Comparison of ENCODE assay signal across 8 mouse cellular contexts in the genomic region with DNA sequence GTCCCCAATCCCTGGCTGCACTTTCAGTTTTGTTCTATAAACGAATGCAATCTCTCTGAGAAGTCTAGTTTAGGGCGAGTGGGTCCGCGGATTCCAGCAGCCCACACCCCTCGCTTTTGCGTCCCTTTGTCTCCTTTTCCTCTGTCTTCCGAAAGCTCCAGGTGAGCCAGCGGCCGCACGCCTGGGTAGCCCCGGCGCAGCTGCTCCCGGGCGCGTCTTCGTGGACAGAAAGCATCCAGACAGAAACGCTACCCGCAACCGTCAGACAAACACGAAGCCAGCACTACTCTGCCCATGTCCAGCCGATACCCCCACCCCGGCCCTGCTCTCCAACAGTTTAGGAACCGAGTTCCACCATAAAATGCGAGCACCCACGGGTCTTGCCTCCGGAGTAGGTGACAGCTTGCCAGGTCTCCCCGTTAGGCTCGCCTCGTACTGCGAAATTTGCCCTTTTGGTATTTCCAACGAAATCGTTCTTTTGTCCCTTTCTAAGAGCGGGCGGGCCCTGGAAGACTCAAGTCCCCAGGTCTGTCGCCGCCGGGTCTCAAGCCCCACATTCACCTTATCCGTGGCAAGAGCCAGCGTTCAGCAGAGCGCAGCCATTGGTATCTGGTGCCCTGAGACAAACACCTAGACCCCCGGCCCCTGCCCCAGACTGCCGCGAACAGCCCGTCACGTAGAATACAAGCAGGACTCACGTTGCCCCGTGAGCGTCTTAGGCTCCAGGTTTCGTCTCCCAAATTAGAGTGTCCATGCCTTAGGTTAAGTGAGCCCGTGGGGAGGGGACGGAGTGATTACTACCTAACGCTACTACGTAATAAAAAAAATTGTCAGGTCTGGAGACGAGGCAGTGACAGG. TPM values are rescaled to one million over a fixed set of nuclear protein-coding genes. Genes with fewer than 3 reads are reported as not detected.
DNase-seq lines count a peak whose midpoint lies in the region; ATAC-seq lines count a peak whose summit lies in the region.
"Had no signal": no experiment of that assay in that cellular context is flagged by ENCODE, and none has a peak within 500 bp of the region (broad histone marks: within the 10 kb centered on the region; RNA-seq: fewer than 3 reads in every experiment).

No protein-coding gene starts in this region.

- H3K36me3 ChIP-seq in forebrain, embryonic 12.5 days (replicated peaks), result no peaks in the 10 kb centered on the region
- H3K36me3 ChIP-seq in intestine, embryonic 14.5 days (ENCODE audit: control insufficient read depth, insufficient read depth, low read length), result no peaks in the 10 kb centered on the region
- no peaks in the 10 kb centered on the region for H3K36me3 ChIP-seq in lung, embryonic 16.5 days (ENCODE audit: control insufficient read depth, insufficient read depth, low read length)

- peak overlapping the region; percentile 29 for H3K9ac ChIP-seq in forebrain, embryonic 12.5 days
- H3K9ac ChIP-seq in intestine, embryonic 14.5 days (ENCODE audit: low read length), result no peak overlapping the region
- no peak overlapping the region for H3K9ac ChIP-seq in lung, embryonic 16.5 days (ENCODE audit: low read length)

- intact Hi-C loops in left cerebral cortex, postnatal 10 days (cut with DNase I), result no loop called here

- peaks cover 33% of the 10 kb centered on the region for H3K4me1 ChIP-seq in forebrain, embryonic 12.5 days
- peaks cover 6% of the 10 kb centered on the region; the same call in 1 of the 2 replicates for H3K4me1 ChIP-seq in intestine, embryonic 14.5 days (replicated peaks; ENCODE audit: control insufficient read depth, insufficient read depth, low read length)
- H3K4me1 ChIP-seq in lung, embryonic 16.5 days (replicated peaks; ENCODE audit: control insufficient read depth, insufficient read depth, low read length), result peaks cover 20% of the 10 kb centered on the region

- no peaks in the 10 kb centered on the region for H3K9me3 ChIP-seq in forebrain, embryonic 12.5 days
- H3K9me3 ChIP-seq in intestine, embryonic 14.5 days (ENCODE audit: control insufficient read depth, low read length), result no peaks in the 10 kb centered on the region
- no peaks in the 10 kb centered on the region for H3K9me3 ChIP-seq in lung, embryonic 16.5 days (ENCODE audit: control insufficient read depth, low read length)

- WGBS in forebrain, embryonic 12.5 days, result under 1% methylated on average over 54 of the region's 54 CpGs
- under 1% methylated on average over 54 of the region's 54 CpGs for WGBS in intestine, embryonic 14.5 days
- under 1% methylated on average over 54 of the region's 54 CpGs for WGBS in lung, embryonic 16.5 days

- no peak for ATAC-seq in forebrain, embryonic 12.5 days (ENCODE audit: low FRiP score)
- no peak for ATAC-seq in intestine, embryonic 14.5 days (replicated peaks; ENCODE audit: low FRiP score, low TSS enrichment, low read depth)
- ATAC-seq in lung, embryonic 16.5 days (ENCODE audit: low read depth), result 0 out of 2 replicates have a peak, but pooled peaks have one; percentile 15

- DNase-seq in thymus, postnatal 0 days (ENCODE audit: low spot score), result peak; percentile 15
- no peak for DNase-seq in thymus, postnatal 25 days
- peak; percentile 90 for DNase-seq in intestine, embryonic 14.5 days (ENCODE audit: low spot score)
- DNase-seq in left cerebral cortex, postnatal 10 days (ENCODE audit: extremely low spot score in 1 of 2, low spot score in 2 of 2), result no peak
- no peak for DNase-seq in spleen, postnatal 4 days (ENCODE audit: low spot score in 2 of 2)

- H3K4me2 ChIP-seq in forebrain, embryonic 12.5 days, result peak overlapping the region; percentile 78
- no peak overlapping the region for H3K4me2 ChIP-seq in intestine, embryonic 14.5 days (ENCODE audit: low read length)
- peak overlapping the region; percentile 22 for H3K4me2 ChIP-seq in lung, embryonic 16.5 days (ENCODE audit: low read depth, low read length)

- H3K27ac ChIP-seq in forebrain, embryonic 12.5 days, result peak overlapping the region; percentile 76
- H3K27ac ChIP-seq in intestine, embryonic 14.5 days (ENCODE audit: low read depth), result no peak overlapping the region
- H3K27ac ChIP-seq in lung, embryonic 16.5 days (ENCODE audit: low read length), result no peak overlapping the region

- H3K4me3 ChIP-seq in forebrain, embryonic 12.5 days (replicated peaks), result peak overlapping the region; percentile 49
- H3K4me3 ChIP-seq in intestine, embryonic 14.5 days (ENCODE audit: low read depth, low read length), result 0 out of 2 replicates have a peak overlapping the region, but pooled peaks have one; percentile 8
- peak overlapping the region; percentile 32 for H3K4me3 ChIP-seq in lung, embryonic 16.5 days (ENCODE audit: low read length)

- peaks cover 87% of the 10 kb centered on the region for H3K27me3 ChIP-seq in forebrain, embryonic 12.5 days
- H3K27me3 ChIP-seq in intestine, embryonic 14.5 days (replicated peaks; ENCODE audit: control insufficient read depth, insufficient read depth, low read length), result peaks cover 99% of the 10 kb centered on the region
- peaks cover 79% of the 10 kb centered on the region for H3K27me3 ChIP-seq in lung, embryonic 16.5 days (ENCODE audit: control insufficient read depth, insufficient read depth, low read depth, low read length)

RNA-seq across cellular contexts. Expression of gene Lhx8, which starts 0.9 kb away (rescaled TPM):
- 0.19 and 0.26 TPM in 2 replicates for polyA plus RNA-seq in thymus, postnatal 0 days (2015; fragmentation: Nextera tagmentation; extraction: Ambion mirVana)
- 25.0 and 55.4 TPM in 2 replicates for polyA plus RNA-seq in forebrain, embryonic 12.5 days (2016; fragmentation: Nextera tagmentation; extraction: Ambion mirVana)
- polyA plus RNA-seq in intestine, embryonic 14.5 days (2014; fragmentation: Nextera tagmentation; extraction: Ambion mirVana), result not detected in 2 replicates
- 0.09 and 0.11 TPM in 2 replicates for polyA plus RNA-seq in lung, embryonic 16.5 days (2015; fragmentation: Nextera tagmentation; extraction: Ambion mirVana)
- 1 to 10 TPM in 1 of 2 experiments, under 1 TPM in 1; 0.81 to 1.7 TPM for total RNA-seq in left cerebral cortex, postnatal 10 days (2021)
- total RNA-seq: layer of hippocampus, postnatal 25 days had no signal

Comparison
In these comparisons a context has a peak if more than half of its experiments do, and no peak if none do; other contexts are left out.
1. DNase-seq: peak in thymus, postnatal 0 days (single experiment) and intestine, embryonic 14.5 days (single experiment); none in thymus, postnatal 25 days (single experiment), left cerebral cortex, postnatal 10 days (0 of 2) and spleen, postnatal 4 days (0 of 2).
2. RNA of gene Lhx8, which starts 0.9 kb away (polyA plus RNA-seq): 25.0 to 55.4 TPM in forebrain, embryonic 12.5 days; 0.19 to 0.26 TPM in thymus, postnatal 0 days, 0.09 to 0.11 TPM in lung, embryonic 16.5 days and not detected in intestine, embryonic 14.5 days; every median in the first group is over 10 times any median in the second.
3. Peak in every context shown above with its lines, with median percentiles within 50 percentile points of each other: H3K4me3 ChIP-seq.